Mouse (Mus musculus): ENCODE measurements at regions not wholly inside any gene's neighbourhood (a gene's known extent, or its start where the extent isn't known, plus 50 kb on each side); places are given as distances from the start of the nearest gene placed in this dataset.

DNA sequence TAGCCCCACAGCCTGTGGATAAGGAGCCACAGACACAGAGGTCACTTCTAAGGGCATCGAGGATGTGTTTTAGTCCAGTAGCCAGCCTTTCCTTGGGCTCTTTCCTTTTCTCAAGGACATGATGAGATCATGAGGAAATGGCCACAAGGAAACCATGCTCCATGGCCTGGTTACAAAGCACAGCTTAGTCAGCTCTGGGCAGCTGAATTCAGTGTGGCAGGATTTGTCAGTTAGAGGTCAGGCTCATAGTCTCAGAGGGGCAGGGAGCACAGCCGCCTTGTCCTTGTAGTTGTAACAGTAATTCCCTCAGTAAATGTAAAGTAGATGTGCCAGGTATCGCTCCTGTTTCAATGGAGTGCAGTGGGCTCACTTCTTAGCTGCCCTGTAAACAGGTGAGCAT lies 111.7 kb upstream of the Vangl1 start:
- in situ Hi-C loops (cut with MboI, MseI) = no loop called here

DNA sequence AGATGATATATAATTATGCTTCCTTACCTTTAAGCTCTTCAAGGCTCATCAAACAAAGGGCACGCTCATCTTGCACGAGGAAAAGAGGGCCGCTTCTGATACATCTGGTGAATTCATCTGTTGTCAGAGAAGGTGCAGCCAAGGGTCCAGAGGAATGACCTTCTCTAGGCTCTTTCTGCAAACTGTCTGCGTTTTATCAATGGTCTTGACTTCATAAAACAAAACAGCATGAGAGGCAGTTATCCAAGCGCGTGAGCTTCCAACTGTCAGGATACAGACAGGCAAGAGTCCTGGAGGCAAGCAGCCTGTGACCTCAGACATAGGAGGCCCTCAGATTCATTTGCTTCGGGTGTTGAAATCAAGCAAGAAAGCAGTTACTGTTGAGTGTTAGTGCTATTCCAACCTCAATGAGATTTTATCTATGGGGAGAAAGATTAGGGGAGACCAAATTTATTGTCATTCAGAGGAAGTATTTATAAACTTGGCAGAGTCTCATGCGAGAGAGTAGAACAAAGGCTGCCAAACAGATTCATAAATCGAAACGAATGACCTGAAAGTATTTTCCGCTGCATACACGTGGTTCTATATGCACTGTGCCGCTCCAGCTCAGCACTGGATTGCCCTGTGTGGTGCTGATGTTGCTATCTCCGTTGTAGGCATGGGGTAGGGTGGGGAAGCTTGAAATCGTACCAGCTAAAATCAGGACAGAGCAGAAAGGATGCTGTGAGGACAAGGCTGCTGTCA lies 107.2 kb upstream of the Vangl1 start:
- in situ Hi-C loops (cut with MboI, MseI) = no loop called here

- in situ Hi-C loops (cut with MboI, MseI) = no loop called here
Observed at GRCm38 (mm10) chr3:102310243-102310642, 105.8 kb upstream of the Vangl1 start.

GRCm38 (mm10) chr3:102309756-102310155 lies 105.3 kb upstream of the Vangl1 start:
- in situ Hi-C loops (cut with MboI, MseI) = no loop called here

- in situ Hi-C loops (cut with MboI, MseI) = no loop called here
Observed at GRCm38 (mm10) chr3:102307656-102308055, 103.2 kb upstream of the Vangl1 start.

GRCm38 (mm10) chr3:102292385-102292784 lies 87.9 kb upstream of the Vangl1 start:
- in situ Hi-C loops (cut with MboI, MseI) = no loop called here

DNA sequence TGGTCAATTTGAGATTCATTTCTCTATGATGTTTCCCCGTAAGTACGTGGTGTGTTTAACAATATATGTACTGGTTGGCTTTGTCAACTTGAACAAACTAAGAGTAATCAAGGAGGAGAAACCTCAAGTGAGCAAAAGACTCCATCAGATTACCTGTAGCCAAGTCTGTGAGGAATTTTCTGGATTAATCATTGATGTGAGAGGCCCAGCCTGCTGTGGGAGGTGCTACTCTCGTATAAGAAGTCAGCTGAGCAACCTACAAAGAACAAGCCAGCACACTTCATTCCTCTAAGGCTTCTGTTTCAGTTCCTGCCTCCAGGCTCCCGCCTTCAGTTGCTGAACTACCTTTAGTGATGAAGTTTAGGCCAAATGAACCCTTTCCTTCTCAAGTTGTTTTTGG lies 77.5 kb upstream of the Vangl1 start:
- in situ Hi-C loops (cut with MboI, MseI) = no loop called here

DNA sequence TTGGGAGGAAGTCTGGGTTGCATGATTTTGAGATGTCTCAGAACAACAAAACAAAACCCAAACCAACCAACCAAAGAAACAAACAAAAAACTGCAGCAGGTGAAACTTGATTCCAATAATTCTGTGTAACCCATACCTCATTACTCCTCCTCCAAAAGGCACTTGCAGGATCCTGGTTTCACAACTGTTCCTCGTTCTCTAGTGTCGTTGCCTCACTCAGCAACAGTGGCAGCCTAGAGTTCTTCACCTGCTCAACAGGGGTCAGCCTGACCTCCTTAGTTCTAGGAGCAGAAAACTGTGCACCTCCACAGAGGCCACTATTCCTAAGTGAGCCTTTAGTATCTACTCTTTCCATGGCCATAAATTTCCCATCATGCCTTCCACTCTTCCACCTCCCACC lies 72.3 kb upstream of the Vangl1 start:
- in situ Hi-C loops (cut with MboI, MseI) = no loop called here

DNA sequence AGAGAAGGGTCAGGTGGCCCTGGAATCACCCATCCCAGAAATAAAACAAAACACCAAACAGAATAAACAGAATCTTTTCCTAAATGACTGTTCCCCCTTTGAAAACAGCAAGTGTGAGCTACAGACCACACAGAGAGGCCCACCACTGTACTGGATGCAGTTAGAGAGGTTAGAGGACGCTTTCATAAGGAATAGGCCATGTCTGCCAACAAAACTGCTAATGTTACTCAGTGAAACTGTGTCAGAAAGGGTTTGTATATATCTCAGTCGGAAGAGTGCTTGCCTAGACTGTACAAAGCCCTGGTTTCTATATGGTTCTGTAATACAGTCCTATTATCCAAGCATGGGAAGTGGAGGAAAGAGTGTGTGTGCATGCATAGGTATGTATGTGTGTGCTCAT lies 71.8 kb upstream of the Vangl1 start:
- in situ Hi-C loops (cut with MboI, MseI) = no loop called here

- in situ Hi-C loops (cut with MboI, MseI) = no loop called here
Observed at GRCm38 (mm10) chr3:102275256-102276022, 70.9 kb upstream of the Vangl1 start.

DNA sequence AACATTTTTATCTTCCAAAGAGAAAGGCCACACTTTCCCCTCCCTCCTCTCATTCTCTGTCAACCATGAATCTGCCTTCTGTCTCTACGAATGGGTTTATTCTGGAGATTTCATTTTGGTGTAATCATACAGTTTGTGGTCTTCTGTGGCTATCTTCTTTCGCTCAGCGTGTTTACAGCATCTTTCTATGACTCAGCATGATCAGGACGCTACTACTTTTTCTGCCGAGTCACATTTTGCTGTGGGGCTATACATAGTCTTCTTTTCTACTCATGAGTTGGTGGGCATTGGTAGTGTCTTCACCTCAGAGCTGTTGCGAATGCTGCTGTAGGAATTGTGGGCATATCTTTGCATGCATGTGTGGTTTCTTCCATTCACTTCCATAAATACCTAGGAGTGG lies 66.3 kb upstream of the Vangl1 start:
- in situ Hi-C loops (cut with MboI, MseI) = no loop called here

DNA sequence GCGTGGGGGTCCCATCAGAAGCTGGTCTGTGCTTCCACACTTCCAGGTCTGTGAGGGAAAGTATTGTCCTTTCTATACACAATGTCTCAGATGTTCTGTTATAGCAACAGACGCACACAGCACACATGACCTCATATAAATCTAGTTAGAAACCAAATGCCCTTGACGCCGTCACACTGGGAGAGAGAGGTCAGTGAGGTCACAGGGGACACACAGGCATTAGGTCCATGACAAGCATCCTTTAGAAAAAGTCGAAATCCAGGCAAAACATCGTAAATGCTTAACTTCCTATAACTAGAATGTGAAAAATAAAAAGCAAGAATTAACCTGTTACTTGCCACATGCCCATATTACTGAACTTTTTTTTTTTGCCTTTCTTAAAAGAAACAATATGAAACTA lies 65.8 kb upstream of the Vangl1 start:
- in situ Hi-C loops (cut with MboI, MseI) = no loop called here

DNA sequence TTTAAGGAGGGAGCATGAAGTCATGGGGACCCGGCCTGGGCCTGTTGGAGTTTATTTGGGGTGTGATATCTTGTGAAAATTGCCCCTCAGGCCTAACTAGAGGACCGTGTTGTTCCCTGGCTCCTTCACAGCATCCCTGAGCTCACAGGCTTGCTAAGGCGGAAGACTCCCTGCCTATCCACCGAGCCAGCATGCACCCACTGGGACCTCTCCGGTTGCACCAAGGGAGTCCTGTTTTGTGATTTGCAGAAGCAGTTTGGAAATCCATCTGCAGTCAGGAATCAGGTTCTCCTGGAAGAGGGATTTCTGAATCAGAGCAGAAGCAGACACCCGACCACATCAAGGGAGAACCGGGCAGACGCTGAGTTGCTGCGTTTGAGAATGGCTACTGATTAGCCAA lies 61.6 kb upstream of the Vangl1 start:
- in situ Hi-C loops (cut with MboI, MseI) = no loop called here

DNA sequence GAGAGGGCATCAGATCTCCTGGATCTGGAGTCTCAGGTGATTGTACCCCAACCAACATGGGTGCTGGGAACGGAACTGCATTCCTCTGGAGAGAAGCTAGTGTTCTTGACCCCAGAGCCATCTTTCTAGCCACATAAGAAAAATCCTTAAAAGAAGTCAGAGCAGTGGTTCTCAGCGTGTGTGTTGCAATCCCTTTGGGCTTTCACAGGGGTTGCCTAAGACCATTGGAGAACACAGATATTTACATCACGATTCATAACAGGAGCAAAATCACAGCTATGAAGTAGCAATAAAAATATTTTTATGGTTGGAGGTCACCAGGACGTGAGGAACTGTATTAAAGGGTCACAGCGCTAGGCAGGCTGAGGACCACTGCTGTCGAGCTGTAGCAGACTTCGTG lies 60.7 kb upstream of the Vangl1 start:
- in situ Hi-C loops (cut with MboI, MseI) = no loop called here

GRCm38 (mm10) chr3:102263326-102263725 lies 58.8 kb upstream of the Vangl1 start:
- in situ Hi-C loops (cut with MboI, MseI) = no loop called here

GRCm38 (mm10) chr3:102262665-102263064 lies 58.2 kb upstream of the Vangl1 start:
- in situ Hi-C loops (cut with MboI, MseI) = no loop called here

DNA sequence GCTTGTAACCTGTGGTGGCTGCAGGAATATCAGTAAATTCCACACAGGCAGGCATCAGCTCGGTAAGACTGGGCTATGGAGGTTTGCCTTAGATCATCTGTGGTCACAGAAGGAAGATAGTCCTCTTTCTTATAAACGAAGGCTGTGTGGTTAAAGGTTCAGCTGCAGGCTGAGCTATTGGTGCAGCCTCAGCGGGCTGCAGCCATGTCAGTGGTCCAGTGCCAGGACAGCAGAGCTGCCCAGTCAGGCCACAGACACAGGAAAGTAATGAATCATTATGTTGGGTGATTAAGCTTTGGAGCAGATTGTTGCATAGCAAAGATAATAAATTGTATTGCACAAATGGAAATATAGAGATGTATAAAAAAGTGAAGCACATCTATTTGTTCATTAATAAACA lies 57.0 kb upstream of the Vangl1 start:
- in situ Hi-C loops (cut with MboI, MseI) = no loop called here
